Mouse (Mus musculus) ES-Bruce4 (cell line): ENCODE results near the gene Pdzd2.

Experiments used
- CTCF ChIP-seq: IDR thresholded peaks from one replicate; pipeline ENCODE4 v1.8.1; 2011; ENCODE audit warnings: low read depth, low read length
- POLR2A ChIP-seq: IDR thresholded peaks from one replicate; pipeline ENCODE4 v1.8.1; 2011; ENCODE audit warnings: low read length; ENCODE audit not compliant: insufficient read depth

DNA sequence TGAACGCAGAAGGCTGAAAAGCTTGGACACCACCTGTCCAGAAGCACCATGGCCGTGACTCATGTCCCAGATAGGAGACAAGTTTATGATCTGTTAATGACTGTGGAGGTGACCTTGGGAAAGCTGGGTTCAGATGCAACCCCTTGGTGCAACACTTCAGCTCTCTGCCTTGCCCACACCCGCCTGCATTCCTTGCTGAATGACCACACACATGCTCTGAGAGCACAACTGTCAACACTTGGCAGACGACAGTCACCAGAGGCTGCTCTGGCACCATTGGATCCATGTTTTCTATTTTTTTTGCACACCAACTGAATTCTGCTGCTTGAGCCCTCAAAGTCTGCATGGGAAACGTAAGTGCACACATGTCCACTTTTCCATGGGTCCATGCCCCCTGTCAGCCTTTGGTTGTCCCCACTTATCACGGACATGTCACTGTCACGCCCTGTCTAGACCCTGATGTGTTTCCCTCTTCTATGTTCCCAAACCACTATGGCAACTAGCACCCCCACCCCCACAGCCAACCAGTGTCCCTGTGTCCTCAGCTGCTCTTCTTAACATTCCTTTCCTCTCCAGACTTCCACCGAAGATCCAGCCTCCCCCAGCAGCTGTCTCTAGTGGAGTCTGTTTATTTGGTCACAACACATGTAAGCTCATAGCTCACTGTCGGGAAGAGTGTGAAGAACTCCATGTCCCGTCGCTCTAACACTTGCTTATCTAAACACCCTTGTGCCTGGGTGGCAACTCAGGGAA lies 10.0 kb upstream of the Pdzd2 start:
- TF ChIP-seq CTCF (no peak), POLR2A (no peak)
